Mouse (Mus musculus) thymus, postnatal 10 days (tissue): ENCODE data around the gene Tec.
A peak's percentile ranks its signal among the peaks of the same experiment; 100 is the strongest.

Experiments
- DNase-seq, 2 experiments: peaks; one replicate each; pipeline ENCODE4 v3.0.0; 2021; ENCODE audit warnings: low spot score in 2 of 2

Tec gene

DNA sequence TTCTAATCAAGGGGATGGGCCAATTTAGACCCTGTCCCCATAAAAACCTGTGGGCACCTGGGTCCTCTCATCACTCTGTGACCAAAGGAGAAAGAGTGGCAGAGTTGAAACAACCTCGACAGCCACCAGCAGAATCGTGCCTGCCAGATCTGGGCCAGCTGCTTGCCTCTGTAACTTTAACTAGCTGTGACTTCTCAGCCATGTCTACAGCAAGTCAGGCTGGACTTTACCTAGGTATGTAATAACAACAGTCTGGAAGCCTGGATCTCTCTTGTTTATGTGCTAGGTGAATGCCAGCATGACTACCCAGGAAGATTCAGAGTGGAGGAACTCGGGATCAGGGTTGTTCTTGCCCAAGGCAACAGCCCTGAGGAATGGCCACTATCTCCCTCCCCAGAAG is 83.6 kb downstream of the Tec start:
- DNase-seq: no peak

DNA sequence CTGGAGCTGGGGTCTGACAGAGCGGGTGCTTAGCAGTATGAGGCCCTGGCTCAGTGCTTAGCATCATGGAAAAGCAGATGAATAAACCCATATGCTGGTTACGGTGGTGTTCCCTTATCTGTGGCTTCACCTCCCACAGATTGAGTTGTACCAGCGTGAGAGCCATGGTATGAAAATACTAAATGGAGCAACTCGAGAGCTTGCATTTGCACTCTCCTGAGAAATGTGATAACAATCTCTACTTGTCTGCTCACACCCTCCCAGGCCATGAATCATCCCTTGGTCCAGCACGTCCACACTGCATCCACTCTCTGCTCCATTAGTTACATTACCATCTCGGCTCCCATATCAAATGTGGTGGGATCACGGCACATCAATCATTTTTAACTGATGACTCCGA is 84.3 kb downstream of the Tec start:
- DNase-seq: no peak

DNA sequence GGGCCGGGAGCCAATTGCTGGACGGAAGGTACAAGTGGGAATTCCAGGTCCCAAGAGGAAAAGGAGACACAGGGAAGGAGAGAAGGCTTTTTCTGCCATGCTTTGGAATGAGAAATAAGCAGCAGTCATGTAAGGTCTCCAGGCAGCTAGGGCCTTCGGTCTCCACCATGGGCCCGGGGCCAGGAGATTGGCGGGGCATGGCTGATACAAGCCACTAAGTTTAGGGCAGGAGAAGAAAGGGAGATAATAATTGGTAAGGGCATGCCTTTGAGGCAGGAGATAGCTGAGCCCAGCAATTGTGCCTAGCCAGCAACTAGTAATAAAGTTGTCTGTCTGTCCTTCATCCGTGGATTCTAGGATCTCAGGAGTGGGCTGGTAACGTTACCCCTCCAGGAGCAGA is 85.2 kb downstream of the Tec start:
- no peak for DNase-seq

DNA sequence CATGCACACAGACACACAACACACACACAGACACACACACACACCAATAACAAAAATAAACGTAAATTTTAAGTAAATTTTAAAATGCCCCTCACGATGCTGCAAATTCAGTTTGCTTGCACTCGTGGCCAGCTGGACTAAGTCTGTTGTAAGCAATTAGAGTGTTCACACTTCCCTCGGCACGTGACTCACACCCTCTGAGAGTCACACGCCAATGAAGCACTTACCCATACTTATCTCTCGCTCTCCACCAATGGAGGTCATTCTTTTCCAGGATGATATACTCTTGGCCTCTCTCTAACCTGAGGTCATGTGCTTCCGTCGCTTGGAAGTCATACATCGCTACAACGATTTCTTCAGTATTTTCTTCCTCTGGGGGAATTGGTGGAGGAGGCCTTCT is 86.5 kb downstream of the Tec start:
- DNase-seq: no peak

DNA sequence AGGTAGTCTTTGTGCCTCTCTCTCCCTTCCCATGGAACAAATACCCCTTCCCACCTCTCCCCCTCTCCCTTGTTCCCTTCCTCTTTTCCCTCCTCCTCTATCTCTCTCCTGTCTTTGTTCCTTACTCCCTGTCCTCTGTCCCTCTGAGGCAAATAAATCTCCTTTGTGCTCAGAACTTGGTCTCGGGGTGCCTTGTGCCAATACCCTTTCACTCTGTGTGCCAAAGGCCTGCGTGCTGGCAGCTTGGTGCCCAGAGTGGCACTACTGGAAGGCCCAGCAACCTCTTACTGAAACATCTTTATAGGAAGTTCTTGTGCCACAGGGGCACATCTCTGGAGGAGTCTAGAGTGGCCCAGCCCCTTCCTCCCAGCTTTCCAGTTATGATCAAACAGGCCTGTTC is 91.7 kb downstream of the Tec start:
- no peak for DNase-seq

DNA sequence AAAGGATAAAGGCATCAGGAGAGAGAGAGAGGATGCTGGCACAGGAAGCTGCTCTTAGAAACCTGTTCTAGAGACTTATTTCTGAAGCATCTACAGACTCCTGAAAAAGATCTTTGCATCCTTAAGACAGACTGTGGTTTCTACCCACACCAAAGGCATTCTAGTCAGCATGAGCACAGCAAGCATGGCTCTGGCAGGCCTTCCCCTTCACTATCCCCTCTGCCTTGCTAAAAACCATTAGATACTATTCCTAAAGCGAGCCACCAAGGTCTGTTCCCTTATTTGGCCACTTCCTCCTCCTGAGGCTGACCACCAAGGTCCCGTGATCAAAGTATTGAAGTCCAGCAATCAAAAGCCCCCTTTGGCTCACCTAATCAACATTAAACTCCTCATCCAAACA is 92.2 kb downstream of the Tec start:
- no peak for DNase-seq

DNA sequence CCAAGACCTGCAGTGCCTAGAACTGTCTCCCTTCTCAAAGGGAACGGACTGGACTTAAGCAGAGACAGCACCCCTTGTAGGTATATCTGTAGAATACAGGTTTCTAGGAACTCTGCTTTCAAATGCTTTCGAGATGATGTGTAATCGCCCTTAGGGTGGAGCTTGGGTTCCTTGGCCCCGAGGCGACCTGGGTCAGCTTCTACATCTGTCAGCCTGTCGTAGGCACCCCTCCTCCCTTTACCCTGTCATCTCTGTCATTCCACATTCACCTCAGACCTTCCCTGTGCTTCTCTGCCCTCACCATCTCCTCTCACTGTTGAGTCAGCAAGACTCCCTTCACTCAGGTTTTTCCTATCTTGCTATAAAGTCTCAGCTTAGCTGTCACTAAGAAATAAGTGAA is 98.4 kb downstream of the Tec start:
- DNase-seq: no peak

DNA sequence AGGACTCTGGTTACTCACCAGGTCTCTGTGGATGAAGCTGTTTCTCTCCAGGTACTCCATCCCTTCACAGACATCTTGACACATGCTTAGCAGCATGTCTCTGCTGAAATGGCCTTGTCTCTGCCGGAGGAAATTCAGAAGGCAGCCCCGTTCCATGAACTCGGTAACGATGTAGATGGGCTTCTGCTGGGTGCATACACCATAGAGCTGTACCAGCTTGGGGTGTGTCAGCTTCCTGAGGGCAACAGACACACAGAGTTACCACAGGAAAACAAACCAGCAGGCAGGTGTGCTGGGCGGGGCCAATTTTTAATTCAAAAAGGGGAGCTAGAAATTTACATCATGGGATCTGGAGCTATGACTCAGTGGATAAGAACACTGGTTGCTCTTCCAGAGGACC is 104.7 kb downstream of the Tec start:
- DNase-seq: peak; percentile 32 to 38

DNA sequence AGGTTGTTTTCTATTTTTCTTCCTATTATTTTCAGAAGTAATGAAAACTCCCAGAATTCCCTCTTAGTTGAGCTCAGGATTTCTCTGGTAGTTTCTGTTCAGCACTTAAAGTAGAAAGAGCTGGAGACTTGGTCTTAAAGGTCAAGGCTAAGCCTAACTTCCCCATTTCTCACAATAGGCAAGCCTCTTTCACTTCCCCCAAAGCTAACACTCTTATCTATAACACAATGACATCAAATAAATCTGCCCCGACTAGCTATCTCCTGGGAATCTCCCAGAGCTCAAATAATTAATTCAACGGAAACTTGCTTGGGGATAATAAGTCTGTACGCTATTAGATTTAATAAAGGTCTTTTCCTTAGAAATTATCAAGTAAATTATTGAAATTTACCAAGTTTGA is 105.3 kb downstream of the Tec start:
- no peak for DNase-seq

DNA sequence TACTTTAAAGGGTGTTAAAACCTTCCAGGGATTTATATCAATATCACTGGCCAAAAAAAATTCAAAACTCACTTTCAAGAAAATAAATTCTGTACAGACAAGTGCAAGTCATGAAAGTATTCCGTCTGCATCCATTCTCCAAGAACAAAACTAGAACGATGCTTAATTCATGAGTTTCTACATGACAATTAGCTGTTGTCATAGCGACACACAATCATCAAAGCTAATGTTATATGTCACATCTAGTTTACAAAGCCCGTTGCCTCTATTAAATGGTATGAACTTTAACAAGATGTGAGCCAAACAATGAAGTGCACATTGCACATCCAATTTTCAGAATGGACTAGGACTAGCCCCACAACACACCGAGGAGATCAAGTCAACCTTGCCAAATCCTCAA is 106.5 kb downstream of the Tec start:
- no peak for DNase-seq

DNA sequence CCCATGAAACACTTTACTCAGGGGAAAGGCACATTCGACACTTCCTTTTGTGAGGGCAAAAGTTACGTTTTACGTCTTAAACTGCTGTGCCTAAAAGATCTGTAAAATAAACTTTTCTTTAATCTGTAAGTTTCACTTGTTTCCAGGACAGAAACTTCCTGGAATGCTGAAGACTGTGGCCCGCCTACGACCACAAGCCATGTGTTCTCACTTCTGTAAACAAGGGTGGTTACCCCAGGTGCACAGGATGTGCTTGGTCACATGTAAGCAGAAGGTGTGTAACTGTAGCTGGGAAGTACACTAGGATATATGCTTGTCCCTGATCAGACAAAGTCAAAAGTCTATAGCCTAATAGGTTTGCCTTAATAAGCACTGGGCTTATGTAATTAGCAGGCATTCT is 107.0 kb downstream of the Tec start:
- DNase-seq: peak; percentile 58 to 72

DNA sequence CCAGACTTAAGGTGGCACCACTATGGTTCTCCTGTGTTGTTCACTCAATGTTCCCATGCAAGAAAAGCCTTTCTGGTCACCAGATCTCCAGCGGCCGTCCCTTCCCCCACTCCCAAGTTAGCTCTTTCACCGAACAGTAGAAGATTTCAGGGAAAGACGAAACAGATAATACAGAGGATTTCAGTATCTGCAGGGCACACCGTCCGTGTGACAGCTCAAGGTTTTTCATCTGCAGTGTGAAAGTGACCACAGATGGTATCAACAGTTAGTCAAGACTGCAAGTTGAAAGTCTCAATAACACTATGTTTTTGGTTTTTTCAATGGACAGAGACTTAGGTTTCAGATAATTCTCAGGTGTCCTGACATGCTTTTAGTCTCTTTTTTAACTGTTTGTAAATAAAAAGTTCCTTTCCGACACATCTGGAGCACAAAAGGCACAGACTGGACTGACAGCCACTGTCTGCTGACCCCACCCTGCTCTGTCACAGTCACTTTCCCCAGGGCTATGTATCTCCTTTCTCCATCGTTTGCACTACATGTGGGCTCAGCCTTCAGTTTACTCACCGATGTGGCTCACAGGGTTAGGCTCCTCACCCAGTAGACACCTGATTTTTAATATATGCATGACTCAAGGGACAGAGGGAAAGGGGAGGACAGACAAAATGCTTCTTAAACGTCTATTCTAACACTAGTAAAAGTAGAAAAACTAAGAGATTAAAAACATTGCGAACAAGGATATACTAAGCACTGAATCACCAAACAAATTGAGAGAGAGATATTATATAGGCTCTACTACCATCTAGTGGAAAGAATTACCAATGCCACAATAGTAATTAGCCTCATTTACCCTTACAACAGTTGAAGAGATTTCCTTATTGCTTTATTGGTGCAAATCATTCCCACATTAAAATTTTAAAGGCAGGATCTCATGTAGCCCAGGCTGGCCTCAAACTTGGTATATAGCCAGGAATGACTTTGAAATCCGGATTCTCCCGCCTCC is 109.1 kb downstream of the Tec start:
- no peak for DNase-seq

DNA sequence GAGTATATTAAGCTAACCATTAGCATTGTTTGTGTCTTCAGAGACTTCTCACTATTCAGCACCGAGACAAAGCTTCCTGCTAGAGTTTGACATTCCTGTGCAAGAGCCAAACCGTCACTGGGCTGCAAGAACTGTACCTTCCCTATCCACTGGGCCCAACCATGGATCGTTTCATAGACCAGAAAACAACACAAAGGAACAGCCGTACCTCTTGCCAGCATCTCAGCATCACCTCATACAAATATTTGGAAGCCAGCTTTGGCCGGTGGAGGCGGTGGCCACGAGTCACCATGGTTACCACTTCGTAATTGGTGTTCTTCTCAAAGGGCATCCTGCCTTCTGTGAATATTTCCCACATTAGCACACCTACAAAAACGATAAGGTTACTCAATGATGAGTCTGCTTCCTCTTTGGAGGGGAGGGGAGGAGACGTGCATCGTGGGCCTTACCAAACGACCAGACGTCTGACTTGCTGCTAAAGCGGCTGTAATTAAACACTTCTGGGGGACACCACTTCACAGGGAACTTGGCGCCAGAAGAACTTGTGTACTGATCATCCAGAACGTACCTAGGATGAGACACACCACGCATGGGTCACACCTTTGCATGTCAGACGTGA is 111.0 kb downstream of the Tec start:
- no peak for DNase-seq

DNA sequence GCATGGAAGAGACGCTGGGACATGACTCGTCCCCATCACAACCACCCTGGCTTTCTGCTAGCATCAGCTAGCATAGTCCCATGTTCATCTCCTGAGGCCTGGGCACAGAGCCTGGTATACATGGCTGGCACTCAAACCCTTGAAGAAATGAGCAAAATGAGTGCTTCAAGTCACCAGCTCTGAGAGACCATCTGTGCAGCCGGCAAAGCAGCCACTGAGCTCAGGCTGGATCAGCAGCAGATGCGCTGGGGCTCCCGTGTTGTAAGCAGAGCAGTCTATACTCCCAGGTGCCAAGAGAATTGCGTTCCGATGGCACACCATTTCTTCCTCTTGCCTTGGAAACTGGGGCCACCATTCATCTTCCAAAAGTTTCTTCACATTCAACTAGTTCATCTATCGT is 112.3 kb downstream of the Tec start:
- DNase-seq: no peak

DNA sequence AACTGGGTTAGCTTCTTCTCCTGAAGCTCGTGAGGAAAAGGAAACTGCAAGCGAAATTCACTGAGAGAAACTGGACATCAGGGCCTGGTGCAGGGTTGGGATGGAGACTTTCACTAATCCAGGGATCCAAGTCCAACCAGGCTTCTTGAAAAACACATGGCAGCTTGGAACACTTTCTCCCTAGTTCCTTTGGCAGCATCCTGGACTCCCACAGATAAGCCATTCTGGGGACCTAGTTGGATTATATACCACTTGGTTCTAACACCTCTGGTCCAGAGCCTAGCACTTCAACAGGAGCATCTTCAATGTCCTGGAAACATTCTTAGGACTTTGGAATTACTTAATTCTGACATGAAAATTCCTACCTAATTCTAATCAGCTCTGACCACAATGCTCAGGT is 113.2 kb downstream of the Tec start:
- no peak for DNase-seq

DNA sequence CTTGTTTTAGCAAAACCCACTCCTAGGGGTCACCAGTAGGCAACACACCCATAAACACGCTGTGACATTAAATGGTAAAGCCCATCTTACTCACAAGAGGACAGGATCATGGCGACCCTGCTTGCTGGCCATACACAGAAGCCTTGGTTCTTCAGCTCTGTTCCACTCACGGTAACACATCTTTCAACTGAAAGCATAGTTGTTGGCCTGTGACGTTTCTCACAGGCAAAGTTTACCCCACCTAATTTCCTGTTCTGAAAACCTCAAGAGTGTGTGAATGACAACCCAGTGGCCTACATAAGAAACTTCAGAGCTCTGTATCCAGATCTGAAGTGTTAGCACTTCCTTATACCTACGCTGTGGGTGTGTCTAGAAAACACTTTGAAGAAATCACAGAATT is 115.7 kb downstream of the Tec start, which contains the start of gene Txk:
Txk (minus strand) TSS at position 193 of the 400 bp plus-strand sequence.
- peak; percentile 63 to 68 for DNase-seq

DNA sequence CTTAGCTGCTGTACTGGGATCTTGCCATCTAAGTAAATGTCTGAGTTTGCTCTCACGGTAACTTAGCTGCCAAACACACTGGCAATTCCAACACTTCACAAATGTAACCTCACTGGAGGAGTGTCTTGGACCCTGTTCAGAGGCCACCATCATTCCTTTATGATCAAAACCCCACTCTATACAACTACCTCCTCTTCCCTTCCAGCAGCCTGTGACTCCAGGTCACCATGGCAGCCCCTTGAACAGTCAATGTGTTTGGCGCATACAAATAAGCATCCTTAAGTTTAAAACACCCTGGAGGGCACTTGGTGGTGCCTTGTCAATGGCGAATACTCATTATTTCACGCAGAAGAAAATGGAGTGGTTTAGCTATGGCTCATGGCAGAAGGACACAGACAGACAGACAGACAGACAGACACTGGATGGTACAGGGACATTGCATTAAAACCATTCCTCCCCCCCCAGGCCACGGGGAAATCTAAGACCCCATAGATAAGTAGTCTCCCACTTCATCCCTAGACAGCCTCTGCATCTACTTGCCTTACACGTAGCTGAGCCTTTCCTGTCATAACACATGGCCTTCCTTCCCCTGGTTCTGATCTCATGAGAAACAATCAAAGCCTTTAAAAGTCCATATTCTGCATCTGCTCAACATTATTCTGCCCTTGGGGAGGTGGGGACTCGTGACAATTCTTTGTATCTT is 117.1 kb downstream of the Tec start:
- no peak for DNase-seq

DNA sequence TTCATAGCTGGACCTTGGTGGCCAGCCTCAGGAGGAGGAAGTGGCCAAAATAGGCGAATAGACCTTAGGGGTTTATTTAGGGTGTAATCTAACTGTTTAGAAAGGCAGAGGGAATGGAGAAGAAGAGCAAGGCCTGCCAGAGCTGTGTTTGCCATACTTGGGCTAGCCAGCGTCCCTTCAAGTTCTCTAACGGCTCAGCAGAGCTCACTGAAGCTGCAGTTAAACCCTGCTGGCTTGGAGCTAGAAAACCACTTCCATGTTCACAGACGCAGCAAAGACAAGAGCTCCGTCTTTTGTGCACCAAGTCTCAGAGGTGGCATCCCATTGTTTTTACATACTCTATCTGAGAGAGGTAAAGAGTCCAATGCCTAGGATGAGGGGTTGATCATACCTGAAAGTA is 118.1 kb downstream of the Tec start:
- no peak for DNase-seq

DNA sequence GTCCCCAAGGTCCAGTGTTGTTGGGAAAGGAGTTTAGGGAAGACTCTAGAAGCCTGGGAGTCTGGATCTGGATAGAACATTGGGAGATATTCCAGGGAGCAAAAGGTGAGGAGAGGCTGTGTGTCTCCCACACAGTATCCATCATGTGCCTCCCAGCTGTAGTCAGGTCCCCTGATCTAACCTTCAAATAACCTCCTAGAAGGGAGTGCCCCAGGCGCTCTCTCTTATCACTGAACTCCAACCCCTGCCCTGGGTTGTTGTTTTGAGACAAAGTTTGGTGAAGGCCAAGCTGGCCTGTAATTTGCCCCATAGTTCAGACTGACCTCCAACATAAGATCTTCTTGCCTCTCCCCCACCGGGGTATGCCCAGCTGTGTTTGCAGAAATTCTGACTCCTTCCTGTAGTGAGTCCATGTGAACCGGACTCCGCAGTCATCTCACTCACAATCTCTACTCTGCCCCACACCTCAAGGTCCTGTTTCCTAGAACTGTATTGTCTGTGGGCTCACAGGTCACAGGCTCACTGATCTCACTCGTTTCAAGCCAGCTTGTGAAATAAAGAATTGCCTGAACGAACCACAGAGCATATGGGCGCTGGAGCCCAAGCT is 119.5 kb downstream of the Tec start:
- DNase-seq: no peak

DNA sequence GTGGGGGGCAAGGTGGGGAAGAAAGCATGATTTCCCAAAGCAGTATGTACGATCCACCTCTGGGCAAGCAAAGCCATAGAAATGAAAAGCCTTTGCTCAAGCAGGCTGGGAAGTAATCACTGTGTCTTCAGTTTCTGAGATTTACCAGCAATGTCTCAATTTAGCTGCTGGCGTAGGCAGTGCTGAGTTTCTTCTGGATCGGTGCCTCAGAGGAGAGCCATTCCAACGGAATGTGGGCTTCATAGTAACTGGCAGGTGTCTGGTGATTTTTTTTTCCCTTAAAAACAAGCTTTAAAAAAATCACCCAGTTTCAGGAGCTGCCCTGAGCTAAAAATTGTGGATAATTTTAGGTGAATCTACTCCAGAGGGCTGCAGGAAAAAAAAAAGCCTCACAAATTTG is 120.9 kb downstream of the Tec start:
- DNase-seq: no peak

DNA sequence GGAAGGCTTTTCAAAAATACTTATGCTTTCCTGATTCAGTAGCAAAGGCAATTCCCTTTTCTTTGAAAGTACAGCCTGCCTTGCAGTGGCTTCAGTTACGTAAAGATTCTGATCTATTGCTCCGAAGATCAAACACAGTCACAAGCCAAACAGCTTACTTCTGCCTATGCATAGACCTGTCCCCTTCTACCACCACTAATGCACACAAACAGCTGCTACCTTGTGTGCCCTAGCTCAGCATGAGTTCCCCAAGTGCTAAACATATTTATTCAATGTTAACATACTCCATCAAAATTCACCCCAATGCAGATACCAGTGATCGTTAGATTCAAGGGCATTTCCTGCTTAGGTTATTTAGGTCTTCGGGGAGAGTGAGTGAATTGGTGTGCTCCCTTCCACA is 121.8 kb downstream of the Tec start:
- DNase-seq: no peak

DNA sequence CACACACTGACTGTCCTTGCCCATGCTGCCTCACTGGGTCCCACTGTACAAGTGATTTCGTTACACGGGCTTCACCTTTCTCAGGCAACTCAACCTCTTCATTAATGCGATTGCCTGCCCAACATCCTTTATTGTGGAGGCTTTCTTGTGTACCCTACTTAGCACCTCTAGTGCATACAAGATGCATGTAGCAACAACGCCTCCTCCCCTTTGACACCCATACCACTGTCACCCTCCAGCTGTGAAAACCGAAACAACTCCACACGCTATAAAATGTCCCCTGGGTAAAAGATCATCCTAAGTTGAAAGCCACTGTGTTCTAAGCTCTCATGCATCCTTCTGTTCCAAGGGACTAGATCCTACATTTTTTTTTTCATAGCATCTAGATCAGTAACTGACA is 125.2 kb downstream of the Tec start:
- no peak for DNase-seq
